Mouse (Mus musculus): ENCODE data around the gene Sdcbp2.
"Not testable (repeated sequence)": the region's sequence is repeated elsewhere in the genome, so short reads cannot be mapped to it uniquely, and the experiment has no call there.

Gene Sdcbp2

DNA sequence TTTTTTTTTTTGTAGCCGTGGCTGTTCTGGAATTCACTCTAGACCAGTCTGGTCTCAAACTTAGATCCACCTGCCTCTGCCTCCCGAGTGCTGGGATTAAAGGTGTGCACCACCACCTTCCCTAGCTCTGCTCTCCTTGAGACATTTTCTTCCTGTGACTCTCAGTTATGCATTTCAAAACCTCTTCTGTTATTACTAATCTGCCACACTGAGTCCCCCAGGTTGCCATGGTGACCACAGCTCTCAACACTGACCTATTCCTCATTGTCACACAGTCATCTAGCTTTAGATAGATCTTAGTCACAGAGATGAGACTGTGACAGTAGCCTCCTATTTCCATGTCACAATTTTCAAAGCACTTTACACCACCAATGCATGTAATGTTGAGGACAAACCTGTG is 3.0 kb upstream of the Sdcbp2 start:
- DNase-seq (ENCODE audit: low spot score in 2 of 2) = no peak

DNA sequence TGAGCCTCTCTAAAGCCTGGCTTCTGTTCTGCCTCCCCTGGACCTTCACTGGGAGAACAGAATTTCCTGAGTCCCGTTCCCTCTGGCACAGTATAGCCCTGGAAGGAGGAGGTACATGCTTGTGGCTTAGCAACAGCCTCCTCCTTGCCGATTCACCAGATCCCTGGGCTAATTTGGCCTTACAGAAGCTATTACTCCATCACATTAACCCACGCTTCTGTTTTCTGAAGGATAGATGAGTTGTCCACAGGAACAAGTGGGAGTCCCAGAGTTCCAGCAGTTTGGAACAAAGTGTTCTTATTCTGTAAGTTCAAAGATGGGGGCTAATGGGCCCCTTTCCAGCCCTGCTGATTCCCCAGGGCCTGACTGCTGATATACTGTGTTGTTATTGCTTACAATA is 1.2 kb downstream of the Sdcbp2 start:
- no peak for DNase-seq (ENCODE audit: low spot score in 2 of 2)

GRCm38 (mm10) chr2:151574607-151575006 is 2.2 kb downstream of the Sdcbp2 start:
- no peak for DNase-seq (ENCODE audit: low spot score in 2 of 2)

DNA sequence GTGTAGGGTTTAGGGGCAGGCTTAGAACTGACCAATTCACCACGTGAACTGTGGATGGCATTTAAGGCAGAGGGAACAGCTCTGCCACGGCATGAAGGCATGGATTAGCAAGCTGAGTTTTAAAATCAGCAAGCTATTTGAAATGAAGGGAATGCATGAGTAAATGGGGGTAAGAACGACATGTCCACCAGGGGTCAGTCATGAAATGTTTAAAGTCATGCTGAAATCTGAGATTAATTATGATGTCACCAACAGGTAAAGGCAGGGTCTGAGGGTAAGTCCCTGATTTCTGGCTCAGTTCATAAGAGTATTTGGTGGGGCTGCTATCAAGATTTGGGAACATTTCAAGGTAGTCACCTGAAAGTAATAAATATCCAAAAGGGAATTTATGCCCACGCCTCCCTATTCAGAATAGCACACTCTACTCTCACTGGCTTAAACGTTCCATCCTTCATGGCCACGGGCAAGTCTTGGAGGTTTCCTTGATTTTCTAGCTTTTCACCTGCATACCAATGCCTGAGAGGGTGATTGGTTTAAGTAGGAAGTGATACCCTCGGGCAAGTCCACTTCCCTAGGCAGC is 2.8 kb downstream of the Sdcbp2 start:
- no peak for DNase-seq (ENCODE audit: low spot score in 2 of 2)

GRCm38 (mm10) chr2:151575699-151576389 is 3.4 kb downstream of the Sdcbp2 start:
- peak; percentile 12 to 16 for DNase-seq (ENCODE audit: low spot score in 2 of 2)

DNA sequence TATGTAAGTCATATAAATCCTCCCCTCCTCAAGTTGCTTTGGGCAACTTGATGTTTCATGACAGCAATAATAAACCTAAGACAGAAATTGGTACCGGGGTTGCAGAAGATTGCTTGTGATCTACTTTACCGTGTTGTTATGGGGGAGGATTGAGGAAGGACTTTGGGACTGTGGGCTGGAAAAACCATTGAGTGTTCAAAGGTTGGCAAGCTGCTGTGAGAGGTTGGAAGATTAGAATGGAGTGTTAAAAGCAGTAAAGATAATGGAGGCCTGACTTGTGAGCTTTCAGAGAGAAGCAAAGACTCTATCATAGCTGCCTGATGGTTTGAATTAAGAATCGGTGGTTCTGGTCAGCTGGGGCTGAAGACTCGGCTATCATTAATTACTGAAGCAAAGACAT is 6.8 kb downstream of the Sdcbp2 start:
- no peak for DNase-seq (ENCODE audit: low spot score in 2 of 2)

GRCm38 (mm10) chr2:151580945-151581344 is 8.5 kb downstream of the Sdcbp2 start:
- DNase-seq (ENCODE audit: low spot score in 2 of 2) = no peak

DNA sequence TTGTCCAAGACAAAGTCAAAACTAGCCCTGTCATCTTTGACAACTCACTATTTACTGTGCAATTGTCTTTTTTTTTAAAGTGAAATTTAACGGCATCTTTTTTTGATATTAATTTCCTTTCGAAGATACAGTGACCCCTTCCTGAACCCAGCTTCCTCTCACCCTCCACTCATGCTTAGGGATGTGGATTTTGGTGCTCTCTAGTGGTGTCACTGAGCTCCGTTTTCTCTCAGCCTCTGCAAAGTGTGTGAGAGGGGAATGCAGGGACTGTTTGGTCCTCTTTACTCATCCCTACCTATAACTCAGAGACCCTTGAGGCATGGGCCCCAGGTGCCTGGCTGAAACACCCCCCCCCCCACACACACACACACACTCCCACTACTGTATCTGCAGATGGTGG is 13.5 kb downstream of the Sdcbp2 start:
- no peak for DNase-seq (ENCODE audit: low spot score in 2 of 2)

DNA sequence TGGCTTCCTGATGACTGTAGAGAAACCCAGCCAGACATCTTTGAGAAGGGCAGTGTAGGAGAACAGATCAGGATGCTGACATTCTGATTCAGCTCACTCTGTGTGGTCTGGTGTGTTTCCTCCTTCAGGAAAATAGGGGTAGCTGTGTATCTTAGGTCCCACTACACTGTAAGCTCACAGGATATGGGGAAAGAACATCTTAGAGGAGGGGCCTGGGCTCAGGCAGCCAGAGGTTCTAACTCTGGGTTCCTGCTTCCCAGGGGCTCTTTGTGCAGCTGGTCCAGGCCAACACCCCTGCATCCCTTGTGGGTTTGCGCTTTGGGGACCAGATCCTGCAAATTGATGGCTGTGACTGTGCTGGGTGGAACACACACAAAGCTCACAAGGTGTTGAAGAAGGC is 14.4 kb downstream of the Sdcbp2 start:
- no peak for DNase-seq (ENCODE audit: low spot score in 2 of 2)

GRCm38 (mm10) chr2:151587306-151587705 is 14.9 kb downstream of the Sdcbp2 start:
- DNase-seq (ENCODE audit: low spot score in 2 of 2) = no peak

DNA sequence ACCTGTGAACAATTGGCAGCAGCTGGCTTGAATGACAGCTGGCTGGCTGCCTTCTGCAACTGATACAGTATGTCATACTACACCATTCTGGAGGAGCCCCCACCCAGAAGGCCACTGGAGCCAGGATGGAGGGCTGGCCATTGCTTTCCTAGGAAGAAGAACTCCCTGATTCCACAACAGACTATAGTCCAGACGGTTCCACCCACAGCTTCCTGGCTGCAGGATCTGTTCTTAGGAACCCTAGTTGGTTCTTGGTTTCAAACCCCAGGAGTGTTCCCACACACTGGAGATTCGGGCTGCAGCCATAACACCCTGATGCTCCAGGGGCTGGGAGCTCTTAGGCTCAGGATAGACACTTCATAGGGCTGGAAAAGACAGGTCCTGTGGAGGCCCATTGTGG is 25.6 kb downstream of the Sdcbp2 start:
- DNase-seq (ENCODE audit: low spot score in 2 of 2) = no peak

DNA sequence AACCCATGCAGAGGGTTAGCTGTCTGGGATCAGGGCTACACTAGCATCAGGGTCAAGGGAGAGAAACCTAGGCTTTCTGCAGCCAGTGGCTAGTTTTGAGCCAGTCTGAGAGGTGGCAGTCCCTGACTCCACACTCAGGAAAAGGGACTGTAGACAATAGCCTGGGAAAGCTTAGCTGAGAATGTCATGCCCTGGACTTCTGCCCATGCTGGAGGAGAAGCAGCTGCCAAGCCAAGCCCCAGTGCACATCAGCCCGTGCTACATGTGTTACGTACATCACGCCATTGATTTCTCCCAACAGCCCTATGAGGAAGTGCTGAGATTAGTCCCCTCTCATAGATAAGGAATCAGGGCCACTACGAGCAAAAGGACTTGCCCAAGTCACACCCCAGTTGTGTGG is 29.7 kb downstream of the Sdcbp2 start:
- no peak for DNase-seq (ENCODE audit: low spot score in 2 of 2)

DNA sequence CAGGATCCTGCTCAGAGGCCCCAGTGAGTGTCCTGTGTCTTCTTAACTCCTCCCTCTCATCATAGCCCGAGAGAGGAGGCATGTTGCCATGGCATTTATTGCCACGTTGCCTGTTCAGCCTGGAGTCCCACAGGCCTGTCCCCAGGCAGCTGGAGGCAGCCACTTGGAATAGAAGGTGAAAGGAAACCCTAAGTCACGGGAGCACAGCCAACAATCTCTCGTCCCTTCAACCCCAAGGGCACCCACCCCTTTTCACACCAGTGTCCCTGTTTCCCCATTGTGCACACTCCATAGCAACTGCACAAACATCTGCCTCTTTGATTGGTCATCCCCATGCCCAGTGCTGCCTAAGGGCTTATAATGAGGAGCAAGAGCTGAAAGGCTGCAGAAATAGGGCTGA is 31.2 kb downstream of the Sdcbp2 start:
- DNase-seq (ENCODE audit: low spot score in 2 of 2) = no peak

- no peak for DNase-seq (ENCODE audit: low spot score in 2 of 2)
Measured at GRCm38 (mm10) chr2:151605437-151605987, 33.1 kb downstream of the Sdcbp2 start.

DNA sequence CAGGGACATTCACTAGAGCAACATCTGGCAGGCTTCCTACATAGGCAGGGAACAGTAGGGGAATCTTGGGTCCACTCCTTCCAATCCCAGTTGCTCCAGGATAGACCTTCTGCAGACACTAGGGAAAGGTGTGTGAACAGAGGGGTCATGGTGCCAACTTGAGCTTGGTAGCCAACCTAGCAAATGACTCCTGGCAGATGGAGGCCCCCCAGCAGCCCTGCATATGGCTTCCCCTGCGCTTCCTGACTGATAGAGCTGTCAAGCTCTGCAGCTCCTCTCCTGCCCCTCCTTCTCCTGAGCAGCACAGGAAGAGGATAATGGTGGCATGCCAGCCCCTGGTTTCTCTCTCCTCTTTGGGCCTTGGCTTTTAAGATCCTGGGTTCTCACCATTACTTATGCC is 36.0 kb downstream of the Sdcbp2 start:
- DNase-seq (ENCODE audit: low spot score in 2 of 2) = no peak

- DNase-seq (ENCODE audit: low spot score in 2 of 2) = no peak
Measured at GRCm38 (mm10) chr2:151609974-151610373, 37.6 kb downstream of the Sdcbp2 start.

- DNase-seq (ENCODE audit: low spot score in 2 of 2) = not testable (repeated sequence)
Measured at GRCm38 (mm10) chr2:151615779-151616178, 43.4 kb downstream of the Sdcbp2 start.

DNA sequence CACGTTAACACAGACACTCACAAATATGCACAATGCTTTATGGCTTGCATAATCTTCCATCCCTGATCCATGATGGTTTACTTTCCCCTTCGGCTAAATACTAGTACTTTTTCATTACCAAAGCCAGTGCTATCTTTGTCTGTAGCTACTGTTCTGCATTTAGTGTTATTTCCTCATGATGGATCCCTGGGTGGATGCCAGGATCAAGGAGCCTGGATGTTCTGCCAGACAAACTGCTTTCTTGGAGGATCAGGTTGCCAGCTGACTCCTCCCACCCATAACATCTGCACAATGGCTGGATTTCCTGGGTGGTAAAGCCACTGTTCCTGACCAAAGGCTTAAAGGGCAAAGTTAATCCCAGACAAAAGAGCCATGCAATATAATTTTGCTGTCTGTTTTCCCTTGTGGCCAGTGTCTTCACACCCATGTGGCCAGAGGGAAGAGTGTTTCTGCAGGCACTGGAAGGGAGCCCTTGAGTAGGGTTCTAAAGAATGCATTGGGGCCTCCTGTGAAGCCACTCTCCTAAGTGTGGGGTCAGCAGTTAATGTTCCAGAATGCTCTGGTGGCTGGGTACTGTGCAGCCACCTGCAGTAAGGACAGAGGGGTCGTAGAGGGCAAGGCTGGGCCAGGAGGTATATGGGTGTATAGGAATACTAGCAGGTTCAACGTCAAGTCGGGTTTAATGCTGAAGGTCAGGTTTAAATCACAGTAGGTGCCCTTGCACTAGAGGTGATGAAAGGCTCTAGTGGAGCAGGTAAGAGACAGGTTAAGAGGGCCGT is 44.3 kb downstream of the Sdcbp2 start:
- DNase-seq (ENCODE audit: low spot score in 2 of 2) = no peak

- no peak for DNase-seq (ENCODE audit: low spot score in 2 of 2)
Measured at GRCm38 (mm10) chr2:151623776-151624175, 51.4 kb downstream of the Sdcbp2 start.

DNA sequence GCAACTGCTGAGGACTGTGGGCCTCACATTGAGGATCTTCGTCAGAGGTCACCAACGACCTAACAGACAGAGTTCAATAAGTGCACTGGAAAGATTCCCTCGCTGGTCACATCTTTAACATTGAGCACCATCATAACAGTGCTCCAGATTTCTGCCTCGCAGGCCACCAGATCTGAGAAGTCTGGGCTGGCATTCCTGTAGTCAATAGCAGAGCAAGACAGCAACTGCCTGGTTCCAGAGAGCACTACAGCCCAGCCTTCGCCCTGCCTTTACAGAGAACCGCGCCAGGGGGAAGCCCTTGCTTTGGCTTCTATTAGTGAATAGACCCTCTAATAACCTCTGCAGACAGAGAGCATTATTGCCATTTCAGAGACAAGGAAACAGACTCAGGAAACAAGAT is 53.9 kb downstream of the Sdcbp2 start:
- DNase-seq (ENCODE audit: low spot score in 2 of 2) = no peak

GRCm38 (mm10) chr2:151628011-151628410 is 55.6 kb downstream of the Sdcbp2 start:
- no peak for DNase-seq (ENCODE audit: low spot score in 2 of 2)

DNA sequence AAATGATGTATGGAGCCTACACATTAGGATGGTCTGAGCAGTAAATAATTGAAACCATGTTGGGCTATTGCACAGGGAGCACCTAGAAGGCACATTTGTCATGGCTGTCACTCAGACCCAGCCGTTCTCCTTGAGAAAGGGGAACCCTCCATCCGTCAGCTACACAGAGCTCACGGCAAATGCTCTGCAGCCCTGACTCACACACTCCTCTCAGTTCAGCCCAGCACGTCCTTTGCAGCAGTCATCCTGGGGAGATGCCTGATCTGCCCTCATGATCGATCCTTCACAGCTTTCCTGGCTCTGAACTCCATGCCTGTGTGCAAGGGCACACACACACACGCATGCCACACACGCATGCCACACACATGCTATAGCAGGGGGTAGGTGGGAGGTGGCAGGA is 56.9 kb downstream of the Sdcbp2 start:
- no peak for DNase-seq (ENCODE audit: low spot score in 2 of 2)
